Mouse (Mus musculus): ENCODE measurements around the gene Fam81b. TPM values are rescaled to one million over a fixed set of nuclear protein-coding genes. Genes with fewer than 3 reads are reported as not detected.

Fam81b gene
- total and polyA plus RNA-seq, 3 experiments = not detected

DNA sequence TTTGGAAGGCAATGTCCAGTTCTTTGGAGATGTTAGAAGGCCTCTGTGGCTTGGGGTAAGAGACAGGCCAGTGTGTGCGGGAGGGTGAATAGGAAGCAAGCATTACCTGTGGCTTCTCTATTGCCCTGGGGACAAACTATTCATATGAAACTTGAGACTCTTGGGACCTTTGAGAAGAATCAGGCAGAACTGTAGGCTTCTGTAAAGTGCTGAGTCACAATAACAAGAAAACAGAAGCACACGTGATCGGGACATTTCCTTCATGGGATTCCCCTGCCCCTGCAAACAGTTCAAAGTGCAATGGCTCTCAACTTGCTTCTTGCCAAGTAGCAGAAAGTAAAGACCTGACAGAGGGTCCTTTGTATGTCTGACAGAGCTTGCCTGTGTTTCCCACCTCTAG lies 48.5 kb downstream of the Fam81b start (continued):
- TF ChIP-seq MAX (IDR thresholded peaks at IDR 0.05; ENCODE audit: low read length) (peak; percentile 94), IRF4 (IDR thresholded peaks at IDR 0.05; ENCODE audit: low read depth, low read length) (peak; percentile 92), CHD1 (IDR thresholded peaks at IDR 0.05; ENCODE audit: low read depth, low read length) (no peak), POLR2AphosphoS2 (IDR thresholded peaks at IDR 0.05; ENCODE audit: low read depth, low read length) (no peak), ELF1 (IDR thresholded peaks at IDR 0.05; ENCODE audit: low read depth, low read length) (peak; percentile 44; the same call in 1 of the 2 replicates), MYC (IDR thresholded peaks at IDR 0.05; ENCODE audit: low read depth, low read length) (0 out of 2 replicates have a peak, but pooled peaks have one; percentile 47), BHLHE40 (IDR thresholded peaks at IDR 0.05; ENCODE audit: low read depth, low read length) (peak; percentile 98), JUND (conservative IDR thresholded peaks at IDR 0.05; ENCODE audit: low read depth, low read length) (peak; percentile 53; the same call in 1 of the 2 replicates), RAD21 (IDR thresholded peaks at IDR 0.05; ENCODE audit: low read depth, low read length) (no peak)

DNA sequence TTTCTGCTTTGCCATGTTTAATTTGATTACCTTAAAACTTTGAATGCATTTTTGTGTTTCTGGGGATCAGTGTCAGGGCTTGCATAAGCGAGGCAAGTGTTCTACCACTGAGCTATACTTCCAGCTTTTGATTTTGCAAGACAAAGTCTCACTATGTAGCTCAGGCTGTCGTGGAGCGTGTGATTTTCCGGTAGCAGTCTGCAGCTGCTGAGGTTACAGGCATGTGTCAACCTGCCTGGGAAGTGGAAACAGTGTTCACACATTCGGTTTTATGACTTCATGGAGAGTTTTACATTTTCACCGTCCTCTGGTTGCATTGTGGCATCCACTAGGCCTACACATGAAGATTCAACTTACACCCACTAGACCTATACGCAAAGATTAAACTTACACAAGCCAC lies 54.8 kb downstream of the Fam81b start:
- Histone ChIP-seq H3K9me3 (replicated peaks; ENCODE audit: low read length) (peaks cover 2% of the 10 kb centered on the region), H3K4me1 (ENCODE audit: control insufficient read depth in 1 of 2, insufficient read depth in 2 of 2) (peaks cover 12 to 37% of the 10 kb centered on the region in 2 experiments), H3K4me3 (replicated peaks in 1 of 3; ENCODE audit: low read depth in 2 of 3, low read length in 2 of 3, poor library complexity in 1 of 3) (no peak overlapping the region), H3K9ac (ENCODE audit: insufficient read depth, low read depth) (0 out of 2 replicates have a peak overlapping the region, but pooled peaks have one; percentile 0), H3K27me3 (replicated peaks) (no peaks in the 10 kb centered on the region), H3K4me2 (ENCODE audit: insufficient read depth, low read depth, poor library complexity, severe bottlenecking) (no peak overlapping the region), H3K27ac (ENCODE audit: insufficient read depth, low read depth) (peak overlapping the region; percentile 30), H3K36me3 (replicated peaks in 1 of 2; ENCODE audit: control insufficient read depth in 1 of 2, insufficient read depth in 1 of 2, low read length in 1 of 2) (no peaks in the 10 kb centered on the region), H3K79me2 (replicated peaks; ENCODE audit: control insufficient read depth, extremely low read depth, insufficient read depth, poor library complexity, severe bottlenecking) (no peaks in the 10 kb centered on the region)
- in situ Hi-C loops (cut with MboI; ENCODE audit: low pct_ligation_motif_present, low pct_unique_long_range_greater_than_20kb, low sequenced_read_pairs) (no loop called here), dilution Hi-C loops (cut with MboI; ENCODE audit: extremely low pct_ligation_motif_present, extremely low pct_unique_long_range_greater_than_20kb, low sequenced_read_pairs) (no loop called here)
- DNase-seq (ENCODE audit: extremely low read depth) = peak; percentile 87
- TF ChIP-seq TCF12 (IDR thresholded peaks at IDR 0.05; ENCODE audit: low read depth, low read length) (peak; percentile 98), TBP (conservative IDR thresholded peaks at IDR 0.05; ENCODE audit: low read depth, low read length) (no peak), RAD21 (IDR thresholded peaks at IDR 0.05; ENCODE audit: low read depth, low read length) (no peak; the same call in 1 of the 2 replicates), CHD2 (IDR thresholded peaks at IDR 0.05; ENCODE audit: low read length) (0 out of 2 replicates have a peak, but pooled peaks have one; percentile 45), NELFE (IDR thresholded peaks at IDR 0.05; ENCODE audit: low read depth, low read length) (no peak), NRF1 (IDR thresholded peaks at IDR 0.05; ENCODE audit: low read depth, low read length) (no peak), POLR2A (IDR thresholded peaks at IDR 0.05; ENCODE audit: low read depth, low read length) (no peak), KAT2A (IDR thresholded peaks at IDR 0.05; ENCODE audit: insufficient replicate concordance, low read length) (no peak), POLR2AphosphoS2 (IDR thresholded peaks at IDR 0.05; ENCODE audit: low read depth, low read length) (no peak), JUND (conservative IDR thresholded peaks at IDR 0.05; ENCODE audit: low read depth, low read length) (peak; percentile 39; the same call in 1 of the 2 replicates), ELF1 (IDR thresholded peaks at IDR 0.05; ENCODE audit: low read depth, low read length) (peak; percentile 60), MAZ (IDR thresholded peaks at IDR 0.05; ENCODE audit: low read depth, low read length) (no peak), ZNF384 (IDR thresholded peaks at IDR 0.05; ENCODE audit: low read depth, low read length) (no peak), RCOR1 (conservative IDR thresholded peaks at IDR 0.05; ENCODE audit: low read depth, low read length) (no peak), MEF2A (IDR thresholded peaks at IDR 0.05; ENCODE audit: borderline replicate concordance, low read depth, low read length) (peak; percentile 86), ZC3H11A (IDR thresholded peaks at IDR 0.05; ENCODE audit: low read depth, low read length) (no peak), HCFC1 (IDR thresholded peaks at IDR 0.05; ENCODE audit: low read depth, low read length) (peak; percentile 38), UBTF (IDR thresholded peaks at IDR 0.05; ENCODE audit: low read depth, low read length) (no peak), MYC (IDR thresholded peaks at IDR 0.05; ENCODE audit: low read depth, low read length) (peak; percentile 90), MAX (IDR thresholded peaks at IDR 0.05; ENCODE audit: low read length) (peak; percentile 88), CHD1 (IDR thresholded peaks at IDR 0.05; ENCODE audit: low read depth, low read length) (peak; percentile 99), E2F4 (IDR thresholded peaks at IDR 0.05; ENCODE audit: insufficient replicate concordance, low read depth, low read length) (no peak), JUN (IDR thresholded peaks at IDR 0.05; ENCODE audit: insufficient read depth, low read depth, low read length) (peak; percentile 80), ETS1 (conservative IDR thresholded peaks at IDR 0.05; ENCODE audit: low read depth, low read length) (peak; percentile 96), USF2 (conservative IDR thresholded peaks at IDR 0.05; ENCODE audit: low read depth, low read length) (no peak), ZKSCAN1 (IDR thresholded peaks at IDR 0.05; ENCODE audit: borderline replicate concordance, low read depth, low read length) (peak; percentile 26; the same call in 1 of the 2 replicates), SIN3A (IDR thresholded peaks at IDR 0.05; ENCODE audit: low read length) (peak; percentile 67; the same call in 1 of the 2 replicates), ZMIZ1 (IDR thresholded peaks at IDR 0.05; ENCODE audit: low read depth, low read length) (no peak), CTCF (conservative IDR thresholded peaks at IDR 0.05 in 1 of 2, IDR thresholded peaks at IDR 0.05 in 1 of 2; ENCODE audit: low read depth in 2 of 2, low read length in 2 of 2) (no peak), IRF4 (IDR thresholded peaks at IDR 0.05; ENCODE audit: low read depth, low read length) (peak; percentile 90), BHLHE40 (IDR thresholded peaks at IDR 0.05; ENCODE audit: low read depth, low read length) (peak; percentile 89), PAX5 (IDR thresholded peaks at IDR 0.05; ENCODE audit: low read length) (no peak), USF1 (IDR thresholded peaks at IDR 0.05; ENCODE audit: low read depth, low read length) (no peak), GABPA (IDR thresholded peaks at IDR 0.05; ENCODE audit: insufficient replicate concordance, low read depth, low read length) (0 out of 2 replicates have a peak, but pooled peaks have one; percentile 20), MXI1 (IDR thresholded peaks at IDR 0.05; ENCODE audit: low read depth, low read length) (peak; percentile 52; the same call in 1 of the 2 replicates)

Data from CH12.LX (cell line).